Mouse (Mus musculus) adrenal gland, postnatal 4 days (tissue): ENCODE results near the gene Actl9. TPM values are rescaled to one million over a fixed set of nuclear protein-coding genes. Genes with fewer than 3 reads are reported as not detected.
A peak's percentile ranks its signal among the peaks of the same experiment; 100 is the strongest.

Source experiments
- DNase-seq, 2 experiments: peaks; one replicate each; pipeline ENCODE4 v3.0.0; 2021 to 2022; ENCODE audit warnings: low spot score in 2 of 2, mixed read lengths in 2 of 2
- long read RNA-seq, 2 experiments: library from polyadenylated mRNA; stranded (forward); transcript quantifications; one replicate each; pipeline ENCODE4 v2.0.0; 2021
- total RNA-seq, 2 experiments: library from RNA; stranded (reverse); gene quantifications; 2 replicates each; pipeline ENCODE4 v1.2.3; 2021

Gene Actl9
- total RNA-seq = not detected
- long read RNA-seq, experiment 1 = 0 reads
- long read RNA-seq, experiment 2 = 0 reads

- DNase-seq = no peak
Observed at GRCm38 (mm10) chr17:33432019-33432946, at the start of gene Actl9. TSS of gene Actl9 (plus strand) at chr17:33432896.

DNA sequence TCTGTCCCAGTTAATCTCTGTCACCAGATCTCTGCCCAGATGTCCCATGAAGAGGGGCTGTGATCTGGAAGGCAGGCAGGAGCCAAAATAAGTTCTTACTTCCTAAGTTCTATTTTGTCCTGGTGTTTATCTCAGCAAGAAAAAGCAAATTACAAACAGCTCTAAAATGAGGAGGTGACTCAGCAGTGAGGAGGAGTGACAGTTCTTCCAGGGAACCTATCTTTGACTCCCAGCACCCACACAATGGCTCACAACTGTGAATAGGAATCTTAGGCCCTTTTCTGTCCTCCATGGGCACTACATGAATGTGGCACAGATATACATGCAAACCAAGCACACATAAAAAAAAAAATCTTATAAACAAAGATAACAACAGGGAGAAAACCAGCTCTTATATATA, 47.0 kb upstream of the Actl9 start:
- DNase-seq = no peak

DNA sequence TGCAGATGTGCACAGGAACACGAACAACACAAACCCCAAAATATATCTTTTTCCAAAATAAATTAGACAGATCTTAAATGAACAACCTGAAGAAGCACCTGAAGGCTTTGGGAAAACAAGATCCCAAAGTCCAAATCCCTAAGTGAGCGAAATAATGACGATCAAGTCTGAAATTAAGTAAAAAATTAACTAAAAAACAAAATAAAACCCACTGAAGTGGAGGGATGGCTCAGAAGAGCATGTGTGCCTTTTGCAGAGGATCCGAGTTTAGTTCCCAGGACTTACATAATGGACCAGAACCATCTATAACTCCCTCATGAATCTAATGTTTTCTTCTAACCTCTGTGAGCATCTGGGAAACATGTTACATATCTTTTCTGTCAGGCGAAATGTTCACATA, 40.4 kb upstream of the Actl9 start:
- no peak for DNase-seq

- DNase-seq = peak; percentile 33 to 74
Observed at GRCm38 (mm10) chr17:33394182-33395034, 38.3 kb upstream of the Actl9 start, which contains the start of gene Zfp101. TSS of gene Zfp101 (minus strand) at chr17:33394641.

DNA sequence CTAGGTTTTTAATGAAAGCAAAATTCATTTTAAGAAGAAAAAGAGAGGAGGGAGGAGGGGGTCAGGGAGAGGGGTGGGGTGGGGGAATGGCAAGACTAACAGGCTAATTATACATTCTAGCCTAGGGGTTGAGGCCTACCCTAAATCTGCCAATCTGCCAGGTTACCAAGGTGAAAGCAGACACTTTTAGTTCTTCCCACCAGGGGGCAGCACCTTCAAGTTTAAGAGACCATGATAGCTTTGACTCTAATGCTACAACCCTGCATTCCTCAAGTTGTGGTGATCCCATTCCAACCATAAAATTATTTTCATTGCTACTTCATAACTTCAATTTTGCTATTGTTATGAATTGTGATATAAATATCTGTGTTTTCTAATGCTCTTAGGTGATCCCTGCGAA, 6.5 kb downstream of the Actl9 start:
- peak; percentile 33 to 44 for DNase-seq

- no peak for DNase-seq
Observed at GRCm38 (mm10) chr17:33439922-33440321, 7.2 kb downstream of the Actl9 start.

GRCm38 (mm10) chr17:33441159-33441558, 8.5 kb downstream of the Actl9 start:
- no peak for DNase-seq

GRCm38 (mm10) chr17:33456631-33457030, 23.9 kb downstream of the Actl9 start:
- DNase-seq = no peak

DNA sequence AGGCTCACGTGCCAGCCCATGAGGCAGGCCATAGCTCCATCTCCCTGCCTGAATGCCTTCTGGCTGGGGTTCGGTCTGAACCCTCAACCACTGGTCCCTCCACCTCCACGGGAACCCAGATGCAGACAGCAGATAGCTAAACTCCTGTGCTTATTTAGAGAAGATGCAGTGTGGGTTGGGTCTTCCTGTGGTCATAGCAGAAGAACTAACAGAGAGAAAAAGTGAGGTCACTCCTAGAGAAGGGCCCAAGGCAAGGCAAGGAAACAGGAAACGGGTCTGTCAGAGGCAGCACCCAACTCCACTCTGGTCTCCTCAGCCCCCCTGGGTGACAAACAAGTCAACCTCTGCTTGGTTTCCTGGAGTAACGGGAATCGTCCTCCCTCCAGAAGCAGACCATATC, 38.5 kb downstream of the Actl9 start:
- DNase-seq = no peak

Other genes starting within 250 kb of the Actl9 start
- gene Olfr239, start 241.6 kb upstream of the Actl9 start, total RNA-seq = not detected
- gene Olfr1564, start 211.2 kb upstream of the Actl9 start, total RNA-seq = not detected
- 10 to 100 TPM; 13.1 to 15.6 TPM for gene Zfp955a, start 177.8 kb upstream of the Actl9 start, total RNA-seq
- under 1 TPM in 1 of 2 experiments, not detected in 1; 0.03 TPM for gene Olfr63, start 168.2 kb upstream of the Actl9 start, total RNA-seq
- 10 to 100 TPM; 16.5 to 17.4 TPM for gene Zfp955b, start 143.4 kb upstream of the Actl9 start, total RNA-seq
- gene Zfp81, start 74.0 kb upstream of the Actl9 start, total RNA-seq = 10 to 100 TPM; 16.0 to 16.6 TPM
- gene Zfp101, start 38.3 kb upstream of the Actl9 start, total RNA-seq = 10 to 100 TPM; 17.0 to 18.0 TPM
- 10 to 100 TPM; 66.4 to 80.9 TPM for gene Adamts10, start 91.3 kb downstream of the Actl9 start, total RNA-seq
- gene Myo1f, start 122.8 kb downstream of the Actl9 start, total RNA-seq = 1 to 10 TPM; 3.0 to 3.6 TPM
- 10 to 100 TPM; 66.6 to 67.1 TPM for gene Zfp414, start 196.2 kb downstream of the Actl9 start, total RNA-seq
- 1 to 10 TPM; 2.5 to 2.6 TPM for gene Pram1, start 205.2 kb downstream of the Actl9 start, total RNA-seq